Mouse (Mus musculus) neutrophil, adult 59 days (primary cell): ENCODE measurements around the gene Hgfac. TPM values are rescaled to one million over a fixed set of nuclear protein-coding genes. Genes with fewer than 3 reads are reported as not detected.

ENCODE experiments used
- total RNA-seq, 2 experiments: library from RNA; stranded (reverse); gene quantifications; 1 replicate in 1 of 2; 2 replicates in 1 of 2; pipeline ENCODE4 v1.2.4; 2023

The Hgfac gene
- under 1 TPM in 1 of 2 experiments, not detected in 1; 0.51 TPM for total RNA-seq

GRCm38 (mm10) chr5:35041268-35041829 lies at the start of gene Hgfac:
Hgfac (plus strand) TSS chr5:35041509.

GRCm38 (mm10) chr5:35056604-35057432 lies 15.5 kb downstream of the Hgfac start, which contains the start of gene Dok7:
Dok7 (plus strand) TSS chr5:35056766.

Other genes with a start within 250 kb of the Hgfac start
- gene Msantd1, start 133.5 kb upstream of the Hgfac start, total RNA-seq: under 1 TPM; 0.44 to 0.51 TPM
- gene Rgs12, start 92.1 kb upstream of the Hgfac start, total RNA-seq: 10 to 100 TPM in 1 of 2 experiments, 1 to 10 TPM in 1; 10.0 to 15.8 TPM
- gene Dok7, start 15.3 kb downstream of the Hgfac start, total RNA-seq: not detected
- gene Lrpap1, start 64.3 kb downstream of the Hgfac start, total RNA-seq: 10 to 100 TPM; 32.7 to 52.1 TPM
- gene Adra2c, start 236.8 kb downstream of the Hgfac start, total RNA-seq: not detected